Mouse (Mus musculus) splenic B cell, adult 2 months (primary cell): Measurements from ENCODE around the gene Lgals3bp.

ENCODE experiments used
- DNase-seq: peaks from one replicate; pipeline ENCODE4 v3.0.0-alpha.2; 2011; ENCODE audit warnings: low read depth, low spot score
- H3K27me3 ChIP-seq: 2 replicates; pipeline ENCODE4 v1.6.1; 2012; ENCODE audit warnings: mild to moderate bottlenecking, low read length, moderate library complexity, mixed read lengths; ENCODE audit not compliant: control insufficient read depth, poor library complexity, insufficient read depth, severe bottlenecking
- H3K36me3 ChIP-seq: 2 replicates; pipeline ENCODE4 v1.6.1; 2012; ENCODE audit warnings: mild to moderate bottlenecking, low read length, moderate library complexity, mixed read lengths; ENCODE audit not compliant: control insufficient read depth, poor library complexity, insufficient read depth, severe bottlenecking

The Lgals3bp gene

GRCm38 (mm10) chr11:118428944-118429709 lies 27.2 kb upstream of the Lgals3bp start:
- DNase-seq = no peak
- no peaks in the 10 kb centered on the region for H3K27me3 ChIP-seq

GRCm38 (mm10) chr11:118428460-118428868 lies 26.6 kb upstream of the Lgals3bp start:
- no peak for DNase-seq
- H3K27me3 ChIP-seq = no peaks in the 10 kb centered on the region
- H3K36me3 ChIP-seq = no peaks in the 10 kb centered on the region

More at GRCm38 (mm10) chr11:118428944-118429709, 27.2 kb upstream of the Lgals3bp start:
- no peaks in the 10 kb centered on the region for H3K36me3 ChIP-seq

- no peak for DNase-seq
- Histone ChIP-seq H3K36me3 (no peaks in the 10 kb centered on the region), H3K27me3 (no peaks in the 10 kb centered on the region)
These were observed 26.1 kb upstream of the Lgals3bp start, which contains the start of gene C1qtnf1 for GRCm38 (mm10) chr11:118427986-118428385. Gene C1qtnf1, plus strand, starts transcription at chr11:118428203.

GRCm38 (mm10) chr11:118427266-118427779 lies 25.4 kb upstream of the Lgals3bp start:
- Histone ChIP-seq H3K27me3 (no peaks in the 10 kb centered on the region), H3K36me3 (no peaks in the 10 kb centered on the region)
- DNase-seq = no peak

GRCm38 (mm10) chr11:118426765-118427164 lies 24.9 kb upstream of the Lgals3bp start:
- no peak for DNase-seq
- H3K27me3 ChIP-seq = no peaks in the 10 kb centered on the region

GRCm38 (mm10) chr11:118424621-118425335 lies 22.9 kb upstream of the Lgals3bp start:
- Histone ChIP-seq H3K27me3 (no peaks in the 10 kb centered on the region), H3K36me3 (no peaks in the 10 kb centered on the region)
- DNase-seq = no peak

More at GRCm38 (mm10) chr11:118426765-118427164, 24.9 kb upstream of the Lgals3bp start:
- no peaks in the 10 kb centered on the region for H3K36me3 ChIP-seq

- peak; percentile 82 for DNase-seq
- Histone ChIP-seq H3K36me3 (no peaks in the 10 kb centered on the region), H3K27me3 (no peaks in the 10 kb centered on the region)
These were observed 21.5 kb upstream of the Lgals3bp start for GRCm38 (mm10) chr11:118423266-118423971.

- DNase-seq = no peak
- 0 out of 2 replicates have a peak, but pooled peaks cover 1% of the 10 kb centered on the region for H3K36me3 ChIP-seq
These were observed 18.4 kb upstream of the Lgals3bp start for GRCm38 (mm10) chr11:118420261-118420660.

GRCm38 (mm10) chr11:118418834-118419504 lies 17.1 kb upstream of the Lgals3bp start, which contains the start of gene Cant1:
Gene Cant1, minus strand, starts transcription at chr11:118419086.
- Histone ChIP-seq H3K36me3 (peaks cover 4% of the 10 kb centered on the region; the same call in 1 of the 2 replicates), H3K27me3 (no peaks in the 10 kb centered on the region)
- peak; percentile 99 for DNase-seq

More at GRCm38 (mm10) chr11:118420261-118420660, 18.4 kb upstream of the Lgals3bp start:
- H3K27me3 ChIP-seq = no peaks in the 10 kb centered on the region

- H3K36me3 ChIP-seq = peaks cover 4% of the 10 kb centered on the region; the same call in 1 of the 2 replicates
- no peaks in the 10 kb centered on the region for H3K27me3 ChIP-seq
- DNase-seq = no peak
These were observed 16.5 kb upstream of the Lgals3bp start for GRCm38 (mm10) chr11:118418442-118418833.

- DNase-seq = no peak
- Histone ChIP-seq H3K27me3 (no peaks in the 10 kb centered on the region), H3K36me3 (peaks cover 4% of the 10 kb centered on the region; the same call in 1 of the 2 replicates)
These were observed 15.6 kb upstream of the Lgals3bp start for GRCm38 (mm10) chr11:118417496-118417895.

- no peaks in the 10 kb centered on the region for H3K27me3 ChIP-seq
- H3K36me3 ChIP-seq = peaks cover 6% of the 10 kb centered on the region
- no peak for DNase-seq
These were observed 14.2 kb upstream of the Lgals3bp start for GRCm38 (mm10) chr11:118416046-118416445.

- Histone ChIP-seq H3K27me3 (no peaks in the 10 kb centered on the region), H3K36me3 (peaks cover 6% of the 10 kb centered on the region)
- DNase-seq = no peak
These were observed 13.7 kb upstream of the Lgals3bp start for GRCm38 (mm10) chr11:118415630-118416029.

GRCm38 (mm10) chr11:118414270-118414669 lies 12.4 kb upstream of the Lgals3bp start:
- Histone ChIP-seq H3K36me3 (peaks cover 6% of the 10 kb centered on the region), H3K27me3 (no peaks in the 10 kb centered on the region)
- DNase-seq = no peak
